Mouse (Mus musculus): Measurements from ENCODE around the gene Prss56. TPM values are rescaled to one million over a fixed set of nuclear protein-coding genes. Genes with fewer than 3 reads are reported as not detected.
A peak's percentile ranks its signal among the peaks of the same experiment; 100 is the strongest.

Prss56 gene
- polyA plus RNA-seq, 1 experiment from 2014 or later: not detected

- no peak for ATAC-seq (ENCODE audit: insufficient number of reproducible peaks, low FRiP score)
- no peak overlapping the region for H3K4me2 ChIP-seq
- no peaks in the 10 kb centered on the region for H3K9me3 ChIP-seq (replicated peaks)
- 24% methylated on average over 3 of the region's 3 CpGs for WGBS
- no peak overlapping the region for H3K4me3 ChIP-seq
- H3K36me3 ChIP-seq: no peaks in the 10 kb centered on the region
- H3K4me1 ChIP-seq (replicated peaks): peaks cover 8% of the 10 kb centered on the region; the same call in 1 of the 2 replicates
- no peak overlapping the region for H3K27ac ChIP-seq (ENCODE audit: poor library complexity, severe bottlenecking)
- H3K27me3 ChIP-seq (replicated peaks): peaks cover 46% of the 10 kb centered on the region
- no peak overlapping the region for H3K9ac ChIP-seq
Observed at GRCm38 (mm10) chr1:87205502-87205901, 22.4 kb downstream of the Prss56 start.

GRCm38 (mm10) chr1:87206339-87206738 is 23.2 kb downstream of the Prss56 start:
- 19% methylated on average over 17 of the region's 17 CpGs for WGBS
- H3K9ac ChIP-seq: no peak overlapping the region
- no peak overlapping the region for H3K4me2 ChIP-seq
- peaks cover 47% of the 10 kb centered on the region for H3K27me3 ChIP-seq (replicated peaks)
- no peak overlapping the region for H3K27ac ChIP-seq (ENCODE audit: poor library complexity, severe bottlenecking)
- H3K9me3 ChIP-seq (replicated peaks): no peaks in the 10 kb centered on the region
- no peak for ATAC-seq (ENCODE audit: insufficient number of reproducible peaks, low FRiP score)
- no peaks in the 10 kb centered on the region for H3K36me3 ChIP-seq
- H3K4me1 ChIP-seq (replicated peaks): peaks cover 8% of the 10 kb centered on the region; the same call in 1 of the 2 replicates
- no peak overlapping the region for H3K4me3 ChIP-seq

GRCm38 (mm10) chr1:87211431-87211830 is 28.3 kb downstream of the Prss56 start:
- Histone ChIP-seq H3K27me3 (replicated peaks) (peaks cover 34% of the 10 kb centered on the region), H3K4me2 (no peak overlapping the region), H3K36me3 (no peaks in the 10 kb centered on the region), H3K4me1 (replicated peaks) (peaks cover 21% of the 10 kb centered on the region), H3K9ac (no peak overlapping the region), H3K9me3 (replicated peaks) (no peaks in the 10 kb centered on the region), H3K27ac (ENCODE audit: poor library complexity, severe bottlenecking) (no peak overlapping the region), H3K4me3 (no peak overlapping the region)
- WGBS: 89% methylated on average over 4 of the region's 4 CpGs
- no peak for ATAC-seq (ENCODE audit: insufficient number of reproducible peaks, low FRiP score)

GRCm38 (mm10) chr1:87213735-87214704 is 30.9 kb downstream of the Prss56 start, which contains the start of gene Eif4e2:
TSS of gene Eif4e2 (plus strand) at chr1:87213914.
- Histone ChIP-seq H3K4me1 (replicated peaks) (peaks cover 28% of the 10 kb centered on the region), H3K36me3 (no peaks in the 10 kb centered on the region), H3K9me3 (replicated peaks) (no peaks in the 10 kb centered on the region), H3K9ac (peak within 1 kb of the TSS; percentile 100), H3K4me2 (peak within 1 kb of the TSS; percentile 78), H3K27me3 (replicated peaks) (peaks cover 8% of the 10 kb centered on the region), H3K4me3 (peak within 1 kb of the TSS; percentile 98), H3K27ac (ENCODE audit: poor library complexity, severe bottlenecking) (peak within 1 kb of the TSS; percentile 100)
- WGBS: under 1% methylated on average over 98 of the region's 99 CpGs
- ATAC-seq (ENCODE audit: insufficient number of reproducible peaks, low FRiP score): peak; percentile 96

GRCm38 (mm10) chr1:87214748-87215147 is 31.6 kb downstream of the Prss56 start:
- Histone ChIP-seq H3K4me3 (peak overlapping the region; percentile 98), H3K4me1 (replicated peaks) (peaks cover 28% of the 10 kb centered on the region), H3K9ac (peak overlapping the region; percentile 100), H3K27ac (ENCODE audit: poor library complexity, severe bottlenecking) (peak overlapping the region; percentile 100), H3K4me2 (peak overlapping the region; percentile 78), H3K36me3 (peaks cover 5% of the 10 kb centered on the region), H3K27me3 (replicated peaks) (0 out of 2 replicates have a peak, but pooled peaks cover 3% of the 10 kb centered on the region), H3K9me3 (replicated peaks) (no peaks in the 10 kb centered on the region)
- ATAC-seq (ENCODE audit: insufficient number of reproducible peaks, low FRiP score): no peak
- 20% methylated on average over 4 of the region's 4 CpGs for WGBS

- Histone ChIP-seq H3K27me3 (replicated peaks) (no peaks in the 10 kb centered on the region), H3K4me3 (no peak overlapping the region), H3K4me1 (replicated peaks) (peaks cover 27% of the 10 kb centered on the region), H3K9ac (no peak overlapping the region), H3K27ac (ENCODE audit: poor library complexity, severe bottlenecking) (no peak overlapping the region), H3K36me3 (peaks cover 35% of the 10 kb centered on the region), H3K9me3 (replicated peaks) (no peaks in the 10 kb centered on the region), H3K4me2 (no peak overlapping the region)
- 64% methylated on average over 3 of the region's 3 CpGs for WGBS
- ATAC-seq (ENCODE audit: insufficient number of reproducible peaks, low FRiP score): no peak
Observed at GRCm38 (mm10) chr1:87217938-87218337, 34.8 kb downstream of the Prss56 start.

GRCm38 (mm10) chr1:87225739-87226138 is 42.6 kb downstream of the Prss56 start:
- H3K4me2 ChIP-seq: no peak overlapping the region
- no peak overlapping the region for H3K9ac ChIP-seq
- peaks cover 96% of the 10 kb centered on the region for H3K36me3 ChIP-seq
- H3K27me3 ChIP-seq (replicated peaks): no peaks in the 10 kb centered on the region
- no peaks in the 10 kb centered on the region for H3K4me1 ChIP-seq (replicated peaks)
- no peaks in the 10 kb centered on the region for H3K9me3 ChIP-seq (replicated peaks)
- no peak overlapping the region for H3K4me3 ChIP-seq
- no peak overlapping the region for H3K27ac ChIP-seq (ENCODE audit: poor library complexity, severe bottlenecking)
- WGBS: 91% methylated on average over 8 of the region's 8 CpGs
- no peak for ATAC-seq (ENCODE audit: insufficient number of reproducible peaks, low FRiP score)

- H3K4me2 ChIP-seq: no peak overlapping the region
- H3K27ac ChIP-seq (ENCODE audit: poor library complexity, severe bottlenecking): no peak overlapping the region
- 94% methylated on average over 1 of the region's 1 CpGs for WGBS
- peaks cover 95% of the 10 kb centered on the region for H3K36me3 ChIP-seq
- H3K4me3 ChIP-seq: no peak overlapping the region
- ATAC-seq (ENCODE audit: insufficient number of reproducible peaks, low FRiP score): no peak
- H3K4me1 ChIP-seq (replicated peaks): no peaks in the 10 kb centered on the region
- H3K9ac ChIP-seq: no peak overlapping the region
- H3K9me3 ChIP-seq (replicated peaks): no peaks in the 10 kb centered on the region
- no peaks in the 10 kb centered on the region for H3K27me3 ChIP-seq (replicated peaks)
Observed at GRCm38 (mm10) chr1:87226409-87227159, 43.5 kb downstream of the Prss56 start.

- Histone ChIP-seq H3K27ac (ENCODE audit: poor library complexity, severe bottlenecking) (no peak overlapping the region), H3K4me2 (no peak overlapping the region), H3K9ac (no peak overlapping the region), H3K27me3 (replicated peaks) (no peaks in the 10 kb centered on the region), H3K4me1 (replicated peaks) (no peaks in the 10 kb centered on the region), H3K4me3 (no peak overlapping the region), H3K36me3 (peaks cover 95% of the 10 kb centered on the region), H3K9me3 (replicated peaks) (no peaks in the 10 kb centered on the region)
- 90% methylated on average over 3 of the region's 3 CpGs for WGBS
- no peak for ATAC-seq (ENCODE audit: insufficient number of reproducible peaks, low FRiP score)
Observed at GRCm38 (mm10) chr1:87227160-87227550, 44.0 kb downstream of the Prss56 start.

GRCm38 (mm10) chr1:87230606-87231005 is 47.5 kb downstream of the Prss56 start:
- Histone ChIP-seq H3K36me3 (peaks cover 98% of the 10 kb centered on the region), H3K4me2 (no peak overlapping the region), H3K9me3 (replicated peaks) (no peaks in the 10 kb centered on the region), H3K9ac (no peak overlapping the region), H3K4me1 (replicated peaks) (no peaks in the 10 kb centered on the region), H3K27me3 (replicated peaks) (no peaks in the 10 kb centered on the region), H3K27ac (ENCODE audit: poor library complexity, severe bottlenecking) (no peak overlapping the region), H3K4me3 (no peak overlapping the region)
- WGBS: 88% methylated on average over 5 of the region's 5 CpGs
- no peak for ATAC-seq (ENCODE audit: insufficient number of reproducible peaks, low FRiP score)

GRCm38 (mm10) chr1:87232197-87232596 is 49.1 kb downstream of the Prss56 start:
- Histone ChIP-seq H3K27me3 (replicated peaks) (no peaks in the 10 kb centered on the region), H3K4me2 (no peak overlapping the region), H3K4me3 (no peak overlapping the region), H3K4me1 (replicated peaks) (no peaks in the 10 kb centered on the region), H3K27ac (ENCODE audit: poor library complexity, severe bottlenecking) (no peak overlapping the region), H3K9ac (no peak overlapping the region), H3K36me3 (peaks cover 98% of the 10 kb centered on the region), H3K9me3 (replicated peaks) (no peaks in the 10 kb centered on the region)
- ATAC-seq (ENCODE audit: insufficient number of reproducible peaks, low FRiP score): no peak
- 83% methylated on average over 7 of the region's 7 CpGs for WGBS
